Mouse (Mus musculus) gastrocnemius, postnatal 36 days (tissue): Measurements from ENCODE around the gene Cd24a. TPM values are rescaled to one million over a fixed set of nuclear protein-coding genes. Genes with fewer than 3 reads are reported as not detected.

Source experiments
- DNase-seq, 2 experiments: peaks; one replicate each; pipeline ENCODE4 v3.0.0; 2022
- intact Hi-C: fragments of 180-260 bp; cut with DNase I; formaldehyde crosslinking; loops from one replicate; pipeline ENCODE4 v1.15.1; 2025
- total RNA-seq, 2 experiments: library from RNA; stranded (reverse); gene quantifications; 2 replicates each; pipeline ENCODE4 v1.2.3; 2021

Cd24a gene
- total RNA-seq, 2 experiments from 2014 or later, result 54.5 to 100 TPM

DNA sequence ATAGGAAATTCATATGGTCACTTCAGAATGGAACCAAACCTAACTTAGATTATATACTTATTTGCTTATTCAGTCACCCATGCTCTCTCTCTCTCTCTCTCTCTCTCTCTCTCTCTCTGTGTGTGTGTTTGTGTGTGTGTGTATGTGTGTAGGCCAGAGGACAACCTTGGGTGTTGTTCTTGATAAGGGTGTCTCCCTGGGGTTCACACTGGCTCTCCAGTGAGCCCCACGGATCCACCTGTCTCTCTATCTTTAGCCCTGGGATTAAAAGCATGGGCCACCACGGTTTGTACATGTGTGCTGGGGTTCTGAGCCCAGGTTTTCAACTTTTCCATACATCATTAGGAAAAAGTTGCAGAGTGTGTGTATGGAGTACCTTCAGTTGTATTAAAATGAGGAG lies 41.9 kb downstream of the Cd24a start:
- intact Hi-C loops, result no loop called here

DNA sequence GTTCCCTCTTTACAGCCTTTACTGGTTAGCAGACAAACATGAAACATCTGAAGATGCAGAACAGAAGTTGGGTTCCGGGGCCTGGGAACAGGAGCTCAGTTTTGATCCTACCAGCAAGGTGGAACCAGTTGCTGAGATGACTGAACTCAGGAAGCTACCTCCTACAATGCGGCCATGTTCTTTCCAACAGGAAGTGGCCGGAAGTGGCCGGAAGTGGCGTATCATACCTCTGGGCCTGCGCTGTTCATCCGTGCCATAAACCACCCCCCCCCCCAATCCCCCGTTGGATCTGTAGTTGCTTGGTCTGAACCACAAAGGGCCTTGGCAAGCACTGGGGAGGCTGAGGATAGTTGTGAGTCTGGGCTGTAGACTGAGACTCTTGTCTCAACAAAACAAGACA lies 45.4 kb downstream of the Cd24a start:
- intact Hi-C loops, result no loop called here
- no peak for DNase-seq

More for the DNA sequence above, 41.9 kb downstream of the Cd24a start:
- DNase-seq, result no peak

DNA sequence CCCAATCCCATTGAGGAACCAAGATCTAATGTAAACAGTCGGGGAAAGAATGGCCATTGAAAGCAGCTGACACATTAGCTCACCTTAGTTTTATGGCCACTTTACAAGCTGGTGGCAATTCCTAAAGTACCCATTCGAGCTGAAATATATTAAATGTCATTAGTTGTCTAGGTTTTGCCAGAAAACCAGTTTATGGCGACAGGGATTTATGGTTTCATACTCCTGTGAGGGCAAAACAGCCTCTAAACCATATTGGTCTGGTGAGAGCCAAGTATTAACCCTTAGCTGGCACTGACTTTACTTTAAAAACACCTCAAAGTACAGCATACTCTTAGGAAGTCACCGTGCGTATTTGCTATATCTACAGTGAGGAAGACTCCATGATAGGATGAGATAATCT lies 46.3 kb downstream of the Cd24a start:
- intact Hi-C loops, result no loop called here

DNA sequence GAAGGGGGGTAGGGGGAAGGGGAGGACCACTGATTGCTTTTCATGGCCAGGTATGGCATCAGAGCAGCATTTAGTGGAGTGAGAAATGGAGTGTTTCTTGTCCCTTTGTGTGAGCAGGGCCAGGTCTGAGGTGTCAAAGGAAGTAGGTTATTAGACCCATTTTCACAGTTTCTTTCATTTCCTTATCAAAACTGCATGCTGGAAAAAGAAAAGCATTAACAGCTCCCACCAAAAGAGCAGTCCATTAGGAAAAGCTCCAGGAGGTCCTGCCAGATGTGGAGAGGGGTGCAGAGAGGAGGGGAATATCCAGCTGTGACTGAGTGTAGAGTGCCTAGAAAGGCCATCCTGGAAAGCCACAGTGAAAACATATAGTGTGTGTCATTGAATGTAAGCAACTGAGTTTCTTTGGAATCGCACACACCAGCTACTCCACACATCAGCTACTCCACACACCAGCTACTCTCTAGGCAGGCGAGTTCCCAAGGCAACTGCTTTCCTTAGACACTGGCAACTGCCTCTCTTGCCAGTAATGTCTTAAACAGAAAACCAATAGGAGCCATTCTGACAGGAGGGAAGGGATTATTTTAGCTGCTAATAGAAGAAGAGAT lies 46.8 kb downstream of the Cd24a start:
- intact Hi-C loops, result no loop called here
- DNase-seq, result no peak

More for the DNA sequence above, 46.3 kb downstream of the Cd24a start:
- DNase-seq, result no peak

DNA sequence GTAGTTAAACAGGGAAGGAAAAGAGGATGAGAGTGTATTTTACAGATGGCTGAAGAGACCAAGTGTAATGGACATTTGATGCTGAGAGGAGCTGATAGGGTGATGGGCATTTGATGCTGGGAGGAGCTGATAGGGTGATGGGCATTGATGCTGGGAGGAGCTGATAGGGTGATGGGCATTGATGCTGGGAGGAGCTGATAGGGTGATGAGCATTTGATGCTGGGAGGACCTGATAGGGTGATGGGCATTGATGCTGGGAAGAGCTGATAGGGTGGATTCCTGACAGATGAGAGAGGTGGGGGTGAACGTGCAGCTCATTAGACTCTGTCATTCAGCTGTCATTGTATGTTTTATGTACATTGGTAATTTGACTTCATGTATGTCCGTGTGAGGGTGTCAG lies 47.5 kb downstream of the Cd24a start:
- intact Hi-C loops, result no loop called here
- DNase-seq, result no peak

DNA sequence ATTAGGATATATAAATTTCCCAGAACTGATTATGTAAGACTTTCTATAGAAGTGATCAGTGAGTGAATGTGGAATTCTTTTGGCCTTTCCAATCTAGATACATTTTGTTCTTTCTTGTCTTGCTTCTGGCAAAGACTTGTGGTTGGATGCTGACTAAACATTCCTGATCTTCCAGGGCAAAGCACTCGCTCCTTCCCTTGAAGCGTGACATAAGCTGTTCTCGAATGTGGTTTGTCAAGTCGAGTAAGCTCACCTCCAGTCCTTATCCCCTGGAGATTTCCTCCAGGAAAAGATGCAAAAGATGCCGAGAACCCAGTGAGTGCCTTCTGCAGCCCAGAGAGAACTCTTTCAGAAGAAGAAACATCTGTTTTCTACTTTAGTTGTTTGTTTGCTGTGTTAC lies 51.1 kb downstream of the Cd24a start:
- no peak for DNase-seq
- intact Hi-C loops, result no loop called here

DNA sequence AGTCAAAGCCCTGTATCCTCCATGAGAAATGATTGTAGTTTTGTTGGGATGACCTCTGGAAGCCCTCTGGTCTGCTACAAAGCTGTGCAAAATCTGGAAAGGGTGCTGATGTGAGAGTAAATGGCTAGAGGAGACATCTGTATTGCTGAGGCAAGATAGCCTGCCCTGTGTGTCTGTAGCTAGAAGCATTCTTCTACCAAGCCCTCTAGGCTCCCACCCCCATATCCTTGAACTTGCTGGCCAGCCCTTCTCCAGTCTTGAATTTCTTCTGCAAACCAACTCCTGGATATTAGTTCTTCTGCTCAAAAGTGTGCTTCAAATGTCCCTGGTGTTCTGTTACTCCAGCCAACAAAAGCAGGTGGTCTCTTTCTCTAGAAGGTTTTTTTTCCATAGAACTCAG lies 51.8 kb downstream of the Cd24a start:
- intact Hi-C loops, result no loop called here
- DNase-seq, result no peak

DNA sequence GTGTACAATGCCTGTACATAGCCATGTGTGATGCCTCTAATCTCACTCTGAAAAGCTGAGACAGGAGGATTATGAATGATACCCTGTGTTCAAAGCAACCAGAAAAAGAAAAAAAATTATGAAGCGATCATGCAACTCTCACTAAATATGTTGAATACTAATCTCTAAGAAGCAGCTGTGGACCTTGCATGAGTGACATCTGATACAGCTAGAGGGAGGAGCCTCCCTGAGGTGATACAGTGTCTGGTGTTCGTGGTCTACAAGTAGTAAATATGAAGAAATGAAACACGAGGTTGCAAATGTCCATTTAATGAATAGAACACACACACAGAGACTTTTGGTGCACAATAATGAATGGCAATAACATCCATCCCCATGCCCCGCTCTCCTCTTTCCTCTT lies 52.5 kb downstream of the Cd24a start:
- intact Hi-C loops, result no loop called here
- no peak for DNase-seq

DNA sequence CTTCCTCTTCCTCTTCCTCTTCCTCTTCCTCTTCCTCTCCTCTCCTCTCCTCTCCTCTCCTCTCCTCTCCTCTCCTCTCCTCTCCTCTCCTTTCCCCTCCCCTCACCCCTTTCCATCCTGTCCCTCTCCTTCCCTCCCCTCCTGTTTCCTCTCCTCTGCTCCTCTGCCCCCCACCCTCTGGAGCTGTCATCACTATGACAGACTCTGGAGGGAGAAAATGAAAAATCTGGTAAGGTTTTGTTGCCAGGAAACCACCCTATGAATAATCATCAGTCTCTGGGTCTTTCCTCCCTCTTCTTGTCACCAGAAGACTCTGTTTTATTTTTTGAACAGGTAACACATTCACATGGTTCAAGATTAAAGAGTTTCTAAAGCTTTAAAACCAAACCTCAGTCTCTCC lies 53.0 kb downstream of the Cd24a start:
- DNase-seq, result no peak

DNA sequence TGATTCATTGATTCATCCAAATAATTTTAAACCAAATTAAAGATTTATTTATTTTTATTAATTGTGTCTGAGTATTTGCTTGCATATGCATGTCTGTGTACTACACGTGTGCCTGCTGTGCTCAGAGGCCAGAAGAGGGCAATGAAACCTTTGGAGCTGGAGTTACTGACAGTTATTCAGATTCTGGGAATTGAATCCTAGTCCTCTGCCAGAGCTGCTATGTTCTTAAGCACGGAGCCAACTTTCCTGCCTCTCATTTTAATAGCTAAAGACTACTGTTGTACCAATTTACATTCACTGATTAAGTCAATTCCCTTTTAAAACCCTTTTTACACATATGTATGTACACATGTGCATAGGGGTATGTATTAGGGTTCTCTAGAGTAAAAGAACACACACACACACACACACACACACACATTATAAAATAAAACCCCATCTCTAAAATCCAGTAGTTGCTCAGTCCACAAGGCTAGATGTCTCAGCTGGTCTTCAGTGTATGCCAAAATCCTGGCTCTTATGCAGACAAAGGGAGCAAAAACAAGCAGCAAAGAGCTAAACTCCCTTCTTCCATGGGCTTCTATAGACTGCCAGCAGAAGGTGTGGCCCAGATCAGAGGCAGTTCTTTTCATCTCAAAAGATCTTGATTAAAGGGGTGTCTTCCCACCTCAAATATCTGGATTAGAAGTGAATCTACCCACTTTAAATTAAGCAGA lies 53.7 kb downstream of the Cd24a start:
- intact Hi-C loops, result no loop called here
- no peak for DNase-seq

More for the DNA sequence above, 53.0 kb downstream of the Cd24a start:
- intact Hi-C loops, result no loop called here

DNA sequence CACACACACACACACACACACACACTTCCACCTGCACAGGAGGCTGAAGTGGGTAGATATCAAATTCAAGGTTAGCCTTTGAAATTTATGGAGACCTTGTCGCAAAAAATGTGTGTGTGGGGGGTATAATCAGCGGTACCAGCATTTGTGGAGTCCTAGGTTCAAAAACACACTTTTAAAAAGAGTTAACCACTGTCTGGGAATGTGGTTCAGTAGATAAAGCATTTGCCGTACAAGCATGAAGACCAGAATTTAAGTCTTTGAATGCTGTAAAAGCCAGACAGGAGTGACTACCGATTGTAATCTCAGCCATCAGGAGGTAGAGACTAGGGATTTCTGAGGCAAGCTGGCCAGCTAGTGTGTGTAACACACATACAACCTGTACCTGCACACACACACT lies 55.0 kb downstream of the Cd24a start:
- no peak for DNase-seq
- intact Hi-C loops, result no loop called here

Other genes with a start within 250 kb of the Cd24a start
- 1 to 10 TPM; 3.6 to 4.9 TPM for gene Bend3, start 99.5 kb upstream of the Cd24a start, total RNA-seq
- gene Gm9803, start 54.2 kb upstream of the Cd24a start, total RNA-seq, result 1 to 10 TPM; 5.4 to 9.2 TPM
- 100 to 1,000 TPM in 1 of 2 experiments, 10 to 100 TPM in 1; 90.8 to 102 TPM for gene 1700021F05Rik, start 37.3 kb upstream of the Cd24a start, total RNA-seq